Mouse (Mus musculus) left cerebral cortex, adult 11 months (tissue): ENCODE results near the gene Rpl36-ps4.

Experiments
- DNase-seq: peaks from one replicate; pipeline ENCODE4 v3.0.0; 2022; ENCODE audit warnings: low spot score

Rpl36-ps4 gene

GRCm38 (mm10) chr17:87920677-87921076 is at the start of gene Rpl36-ps4:
Rpl36-ps4 (plus strand) TSS chr17:87920977.
- DNase-seq: no peak

- DNase-seq: no peak
Observed at GRCm38 (mm10) chr17:87871461-87872126, 49.2 kb upstream of the Rpl36-ps4 start.

GRCm38 (mm10) chr17:87872286-87872685 is 48.5 kb upstream of the Rpl36-ps4 start:
- no peak for DNase-seq

- DNase-seq: no peak
Observed at GRCm38 (mm10) chr17:87873456-87873855, 47.3 kb upstream of the Rpl36-ps4 start.

- DNase-seq: no peak
Observed at GRCm38 (mm10) chr17:87873943-87874342, 46.8 kb upstream of the Rpl36-ps4 start.

GRCm38 (mm10) chr17:87875346-87875920 is 45.3 kb upstream of the Rpl36-ps4 start:
- no peak for DNase-seq

GRCm38 (mm10) chr17:87876295-87877000 is 44.3 kb upstream of the Rpl36-ps4 start:
- DNase-seq: no peak

- DNase-seq: no peak
Observed at GRCm38 (mm10) chr17:87877207-87878073, 43.3 kb upstream of the Rpl36-ps4 start.

- DNase-seq: no peak
Observed at GRCm38 (mm10) chr17:87878556-87879483, 42.0 kb upstream of the Rpl36-ps4 start.

GRCm38 (mm10) chr17:87879484-87880225 is 41.1 kb upstream of the Rpl36-ps4 start:
- DNase-seq: no peak

- no peak for DNase-seq
Observed at GRCm38 (mm10) chr17:87882594-87882993, 38.2 kb upstream of the Rpl36-ps4 start.

- DNase-seq: no peak
Observed at GRCm38 (mm10) chr17:87897175-87897574, 23.6 kb upstream of the Rpl36-ps4 start.

GRCm38 (mm10) chr17:87900677-87901076 is 20.1 kb upstream of the Rpl36-ps4 start:
- no peak for DNase-seq

- DNase-seq: no peak
Observed at GRCm38 (mm10) chr17:87901163-87901562, 19.6 kb upstream of the Rpl36-ps4 start.

GRCm38 (mm10) chr17:87903213-87903612 is 17.6 kb upstream of the Rpl36-ps4 start:
- no peak for DNase-seq

GRCm38 (mm10) chr17:87903725-87904124 is 17.1 kb upstream of the Rpl36-ps4 start:
- no peak for DNase-seq

GRCm38 (mm10) chr17:87915386-87915785 is 5.4 kb upstream of the Rpl36-ps4 start:
- DNase-seq: no peak

- no peak for DNase-seq
Observed at GRCm38 (mm10) chr17:87918121-87918520, 2.7 kb upstream of the Rpl36-ps4 start.

GRCm38 (mm10) chr17:87934326-87934725 is 13.5 kb downstream of the Rpl36-ps4 start:
- DNase-seq: no peak

- DNase-seq: no peak
Observed at GRCm38 (mm10) chr17:87934736-87935135, 14.0 kb downstream of the Rpl36-ps4 start.
